Mouse (Mus musculus) colon, adult 2 months (tissue): ENCODE measurements around the gene Cldn12. TPM values are rescaled to one million over a fixed set of nuclear protein-coding genes. Genes with fewer than 3 reads are reported as not detected.

ENCODE experiments used
- polyA plus RNA-seq: library from polyadenylated mRNA; depleted of rRNA; stranded (reverse); fragments of >200 nt; gene quantifications from 2 replicates; pipeline ENCODE4 v1.2.3, GENCODE M21; 2012; rRNA removed

The Cldn12 gene
- polyA plus RNA-seq = 24.2 and 31.2 TPM in 2 replicates

GRCm38 (mm10) chr5:5514196-5515076 is at the start of gene Cldn12:
Gene Cldn12 (minus strand): TSS chr5:5514958.

DNA sequence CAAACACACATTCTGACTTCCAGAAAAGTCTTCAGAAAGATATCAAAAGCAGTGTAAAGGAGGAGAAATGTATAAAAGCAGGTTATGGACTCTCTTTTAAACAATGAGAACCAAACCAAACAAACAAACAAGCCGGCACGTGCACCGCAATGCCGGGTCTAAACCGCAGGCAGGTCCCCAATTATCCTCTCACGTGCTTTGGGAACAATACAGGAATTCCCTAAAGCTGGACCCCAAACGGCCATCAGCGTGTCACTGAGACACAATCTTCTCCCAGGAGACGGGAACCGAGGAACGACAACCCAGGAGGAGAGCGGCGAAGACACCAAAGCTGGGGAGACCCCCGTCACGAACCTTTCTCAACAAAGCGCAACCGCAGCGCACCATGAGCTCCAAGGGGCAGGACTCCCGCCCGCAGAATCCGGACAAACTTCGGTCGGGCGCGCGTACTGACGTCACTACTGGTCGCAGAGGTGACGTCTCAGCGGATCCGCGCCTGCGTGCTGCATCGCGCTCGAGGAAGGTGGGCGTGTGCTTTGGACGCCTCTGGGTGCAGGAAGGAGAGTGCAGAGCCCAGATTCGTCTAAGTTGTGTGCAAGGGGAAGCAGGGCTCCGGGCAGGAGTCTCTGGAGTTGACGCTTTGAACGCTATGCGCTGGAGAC is 44.5 kb upstream of the Cldn12 start, which contains the start of gene Gtpbp10:
Gene Gtpbp10 (minus strand): TSS at position 460 of the 662 bp plus-strand sequence.

DNA sequence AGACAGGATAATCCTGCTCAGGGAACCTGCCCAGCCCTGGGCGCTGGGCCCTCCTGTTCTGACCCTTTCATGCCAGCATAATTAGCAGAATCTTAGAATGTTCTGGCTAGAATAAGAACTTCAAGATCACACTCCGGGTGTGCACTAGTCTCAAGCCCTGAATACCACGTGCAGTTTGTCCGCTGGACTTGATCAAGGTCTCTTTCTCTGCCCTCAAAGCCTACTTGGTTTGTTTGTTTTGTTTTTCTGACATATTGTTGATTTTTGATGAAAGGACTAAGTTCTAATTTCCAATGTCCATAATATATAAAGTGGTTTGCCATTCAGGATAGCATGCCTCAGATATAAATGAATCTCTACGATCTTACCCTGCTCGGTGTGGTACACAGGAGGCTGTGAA is 35.7 kb downstream of the Cldn12 start, which contains the start of gene 1700015F17Rik:
Gene 1700015F17Rik (minus strand): TSS at position 101 of the 400 bp plus-strand sequence.

Other genes with a start within 250 kb of the Cldn12 start
- 0.83 and 1.1 TPM in 2 replicates for gene Cdk14, start 94.6 kb downstream of the Cldn12 start, polyA plus RNA-seq
- not detected in 2 replicates for gene 1700015F17Rik, start 35.8 kb downstream of the Cldn12 start, polyA plus RNA-seq
- gene Gtpbp10, start 44.6 kb upstream of the Cldn12 start, polyA plus RNA-seq = 1.4 TPM in 2 replicates
- gene Gm8773, start 58.8 kb upstream of the Cldn12 start, polyA plus RNA-seq = 0.23 and 0.25 TPM in 2 replicates
- gene Cfap69, start 149.3 kb upstream of the Cldn12 start, polyA plus RNA-seq = 0.93 and 1.1 TPM in 2 replicates
- gene Steap2, start 179.6 kb upstream of the Cldn12 start, polyA plus RNA-seq = 3.4 and 4.7 TPM in 2 replicates
- 1.2 and 1.7 TPM in 2 replicates for gene Steap1, start 234.4 kb upstream of the Cldn12 start, polyA plus RNA-seq